Mouse (Mus musculus): ENCODE measurements at regions not wholly inside any gene's neighbourhood (a gene's known extent, or its start where the extent isn't known, plus 50 kb on each side); places are given as distances from the start of the nearest gene placed in this dataset.

- no peak for TF ChIP-seq POLR2A (IDR thresholded peaks at IDR 0.05; ENCODE audit: low read depth, low read length)
- no peak for TF ChIP-seq CTCF (IDR thresholded peaks at IDR 0.05; ENCODE audit: extremely low read depth, insufficient read depth, insufficient read length, insufficient replicate concordance)
Measured at GRCm38 (mm10) chr14:76310278-76310677, 104.5 kb upstream of the Tsc22d1 start.
